Mouse (Mus musculus): ENCODE results near the gene Fam227b.

DNA sequence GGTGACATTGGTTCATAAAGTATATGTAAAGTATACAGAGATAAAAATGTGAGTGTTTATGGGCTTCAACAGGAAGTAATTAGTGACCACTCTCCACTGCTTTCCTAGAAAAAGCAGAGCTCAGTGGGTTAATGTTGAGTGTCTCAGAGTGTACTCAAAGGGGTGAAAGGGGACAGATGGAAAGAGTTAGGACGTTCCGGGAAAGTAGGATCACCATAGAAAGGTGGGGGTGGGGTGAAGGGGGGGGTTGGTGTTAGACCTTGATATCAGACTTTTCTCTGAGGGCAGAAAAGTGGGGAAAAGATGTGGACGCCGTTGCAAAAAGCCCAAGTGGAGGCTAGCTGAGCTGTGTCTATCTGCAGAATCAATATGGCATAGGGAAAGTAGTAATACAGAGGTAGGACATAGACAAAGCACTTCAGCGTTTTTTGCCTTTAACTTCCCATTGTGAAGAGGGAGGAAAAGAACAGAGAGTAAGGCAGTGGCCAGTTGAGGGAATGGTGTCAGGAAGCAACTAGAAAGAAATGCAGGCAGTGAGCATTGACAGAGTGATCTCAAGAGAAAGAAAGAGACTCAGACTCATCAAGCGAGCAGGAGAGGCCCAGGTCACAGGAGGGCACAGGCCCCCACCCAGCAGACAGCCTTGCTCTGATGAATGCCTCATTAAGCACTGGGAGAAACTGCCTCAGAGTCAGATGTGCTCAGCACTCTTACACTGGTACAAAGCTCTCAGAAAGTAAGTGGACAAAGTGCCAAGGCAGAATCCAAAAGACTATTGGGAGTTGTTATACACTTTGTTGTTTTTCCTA is 98.9 kb downstream of the Fam227b start:
- TF ChIP-seq CTCF (IDR thresholded peaks at IDR 0.05) (no peak), POLR2A (IDR thresholded peaks at IDR 0.05; ENCODE audit: insufficient read depth, low read depth, low read length) (no peak)
